Mouse (Mus musculus) thymus, adult 2 months (tissue): ENCODE data around the gene Gm8947.
"Not testable (repeated sequence)": the region's sequence is repeated elsewhere in the genome, so short reads cannot be mapped to it uniquely, and the experiment has no call there.

ENCODE experiments used
- CTCF ChIP-seq: fragments of 200-500 bp; IDR thresholded peaks from 2 replicates; pipeline ENCODE4 v1.5.1; 2012; ENCODE audit warnings: mild to moderate bottlenecking, control low read depth, low read length, moderate library complexity, borderline replicate concordance; ENCODE audit not compliant: control insufficient read depth, poor library complexity, insufficient read depth; ENCODE audit errors: extremely low read depth
- POLR2A ChIP-seq: fragments of 200-500 bp; IDR thresholded peaks from 2 replicates; pipeline ENCODE4 v1.6.1; 2012; ENCODE audit warnings: mild to moderate bottlenecking, low read length, control low read depth, moderate library complexity; ENCODE audit not compliant: control insufficient read depth, poor library complexity, insufficient read depth; ENCODE audit errors: extremely low read depth

- not testable (repeated sequence) for TF ChIP-seq CTCF, POLR2A
Observed at GRCm38 (mm10) chr1:151192075-151192474, at the start of gene Gm8947.
